Mouse (Mus musculus): Measurements from ENCODE around the gene Dync1li1.

- TF ChIP-seq CTCF (IDR thresholded peaks at IDR 0.05; ENCODE audit: control insufficient read depth, insufficient read depth, low read length) (no peak), POLR2A (IDR thresholded peaks at IDR 0.05; ENCODE audit: borderline replicate concordance, control insufficient read depth, low read depth, low read length) (no peak)
These were observed 27.6 kb upstream of the Dync1li1 start for GRCm38 (mm10) chr9:114660983-114661382.
